Mouse (Mus musculus) lung, postnatal 14 days (tissue): ENCODE results near the gene P2rx4.

Experiments
- DNase-seq: peaks from one replicate; pipeline ENCODE4 v3.0.0; 2021

The P2rx4 gene

DNA sequence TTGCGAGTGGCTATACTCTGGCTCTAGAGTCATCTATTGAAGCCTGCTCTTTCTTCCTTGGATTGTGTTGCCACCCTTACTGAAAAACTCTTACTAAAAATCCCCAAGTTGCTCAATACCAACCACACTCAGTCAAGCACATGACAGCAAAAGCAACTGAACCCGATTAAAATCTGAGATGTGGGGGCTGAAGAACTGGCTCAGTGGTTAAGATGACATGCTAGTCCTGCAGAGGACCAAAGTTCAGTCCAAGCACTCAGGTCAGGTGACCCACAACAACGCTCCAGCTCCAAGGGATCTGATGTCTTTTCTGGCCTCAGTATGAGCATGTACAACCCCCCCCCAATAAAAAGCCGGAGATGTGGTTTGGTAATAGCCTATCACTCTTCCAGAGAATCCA, 2.8 kb upstream of the P2rx4 start:
- DNase-seq: no peak

GRCm38 (mm10) chr5:122705174-122705573, 2.2 kb upstream of the P2rx4 start:
- no peak for DNase-seq

DNA sequence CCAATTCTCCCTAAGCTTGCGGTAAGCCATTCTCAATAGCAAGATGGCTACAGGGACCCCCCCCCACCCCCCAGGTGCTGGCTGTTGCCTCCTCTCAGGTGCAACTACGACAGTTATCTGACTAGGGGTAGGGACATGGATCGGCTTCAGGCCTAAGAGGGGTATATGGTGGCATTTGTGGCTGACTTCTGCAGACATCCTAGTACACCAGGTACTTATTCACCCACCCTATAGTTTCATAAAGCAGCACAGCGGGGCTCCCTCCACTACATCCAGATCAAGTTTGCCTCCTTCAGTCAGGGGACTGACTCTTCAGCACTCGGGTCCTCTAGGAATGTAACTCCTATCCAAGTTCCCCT, 448 bp upstream of the P2rx4 start:
- no peak for DNase-seq

DNA sequence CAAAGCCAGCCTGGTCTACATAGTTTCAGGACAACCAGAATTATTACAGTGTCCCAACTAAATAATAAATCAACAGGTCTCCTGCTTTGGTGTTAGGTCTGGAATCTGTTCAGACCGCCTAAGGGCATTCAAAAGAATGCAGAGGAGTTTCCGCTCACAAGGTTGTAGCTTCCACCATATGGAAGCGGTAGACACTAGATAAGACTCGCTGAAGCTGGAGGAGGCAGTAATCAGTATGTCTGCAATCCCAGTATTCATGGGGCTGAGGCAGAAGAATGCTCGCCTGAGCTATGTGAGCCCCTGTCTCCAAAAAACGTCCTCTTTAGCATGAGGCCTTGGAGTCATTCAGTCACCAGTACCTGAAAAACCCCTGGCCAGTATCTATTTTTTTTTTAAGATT, 1.5 kb downstream of the P2rx4 start:
- DNase-seq: no peak

GRCm38 (mm10) chr5:122715723-122716122, 8.4 kb downstream of the P2rx4 start:
- no peak for DNase-seq

GRCm38 (mm10) chr5:122716793-122717192, 9.4 kb downstream of the P2rx4 start:
- no peak for DNase-seq

DNA sequence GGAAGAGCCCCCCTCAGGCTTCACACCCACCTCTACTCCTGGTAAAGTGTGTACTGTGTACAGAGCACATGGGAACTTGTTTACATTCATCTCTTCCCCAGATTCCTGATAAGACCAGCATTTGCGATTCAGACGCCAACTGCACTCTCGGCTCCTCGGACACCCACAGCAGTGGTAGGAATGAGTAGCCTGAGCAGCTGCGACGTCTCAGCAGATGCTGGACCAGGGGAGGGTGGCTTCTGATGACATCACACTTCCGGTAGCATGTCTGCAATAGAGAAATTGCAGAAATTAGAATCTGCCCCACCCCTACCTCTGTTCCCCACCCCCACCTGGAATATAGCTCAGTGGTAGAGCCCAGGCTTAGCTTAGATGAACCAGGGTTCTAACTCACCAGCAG, 11.1 kb downstream of the P2rx4 start:
- DNase-seq: peak; percentile 28

DNA sequence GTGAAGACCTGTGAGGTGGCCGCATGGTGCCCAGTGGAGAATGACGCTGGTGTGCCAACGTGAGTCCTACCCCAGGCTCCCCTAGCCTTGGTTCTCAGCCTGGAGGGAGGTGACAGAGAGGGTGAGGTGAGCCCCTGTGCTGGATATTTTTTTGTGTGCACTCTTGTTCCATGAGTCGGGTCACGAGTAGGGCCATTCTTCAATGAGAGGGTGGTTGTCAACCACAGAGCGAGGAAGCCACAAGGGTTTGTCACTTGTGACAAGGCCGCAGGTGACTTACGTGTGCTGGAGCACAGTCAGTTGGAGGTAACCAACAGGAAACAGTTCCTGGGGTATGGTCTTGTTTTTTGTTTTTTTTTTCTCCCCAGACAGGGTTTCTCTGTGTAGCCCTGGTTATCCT, 11.8 kb downstream of the P2rx4 start:
- DNase-seq: no peak

- DNase-seq: no peak
Observed at GRCm38 (mm10) chr5:122725453-122725852, 18.1 kb downstream of the P2rx4 start.

- DNase-seq: peak; percentile 80
Observed at GRCm38 (mm10) chr5:122726068-122726467, 18.7 kb downstream of the P2rx4 start.

- DNase-seq: no peak
Observed at GRCm38 (mm10) chr5:122726595-122726994, 19.3 kb downstream of the P2rx4 start.

GRCm38 (mm10) chr5:122727096-122727495, 19.8 kb downstream of the P2rx4 start:
- DNase-seq: no peak

- DNase-seq: no peak
Observed at GRCm38 (mm10) chr5:122730776-122731175, 23.4 kb downstream of the P2rx4 start.

DNA sequence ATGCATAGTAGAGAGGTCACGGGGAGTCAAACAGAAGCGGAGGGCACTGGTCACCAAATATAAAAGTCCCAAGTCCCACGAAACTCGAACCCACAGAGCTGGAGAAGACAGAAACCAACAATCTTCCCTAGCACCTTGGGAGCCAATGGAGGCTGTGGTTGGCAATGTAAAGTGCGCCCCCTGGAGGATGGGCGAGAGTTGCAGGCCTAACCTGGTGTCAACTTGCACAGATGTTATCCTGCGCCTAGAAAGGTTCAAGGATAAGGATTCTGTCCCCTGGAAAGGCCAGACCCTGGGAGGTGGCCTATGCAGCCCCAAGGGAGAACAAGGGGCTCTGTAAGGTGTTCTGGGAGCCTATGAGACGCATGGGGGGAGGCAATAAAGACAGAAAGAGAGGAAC, 24.0 kb downstream of the P2rx4 start:
- DNase-seq: peak; percentile 77

GRCm38 (mm10) chr5:122731991-122732673, 24.8 kb downstream of the P2rx4 start:
- DNase-seq: peak; percentile 54

DNA sequence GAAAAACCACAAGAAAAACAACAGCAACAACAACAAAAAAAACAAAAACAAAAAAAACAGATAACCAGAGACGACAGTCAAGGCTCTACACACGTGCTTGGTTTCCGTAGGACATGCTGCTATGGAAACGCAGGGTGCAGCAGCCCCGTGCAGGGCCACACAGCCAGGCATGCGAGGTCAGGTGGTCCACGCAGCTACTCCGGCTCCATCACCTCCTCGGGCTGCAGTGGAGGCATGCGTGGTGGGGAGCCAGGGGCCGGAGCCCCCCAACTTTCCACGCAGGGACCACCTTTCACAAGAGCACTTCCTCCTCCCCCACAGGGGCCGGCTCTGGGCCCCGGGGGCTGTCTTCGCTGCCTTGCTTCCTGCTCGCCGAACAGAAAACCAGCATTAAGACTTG, 26.5 kb downstream of the P2rx4 start:
- DNase-seq: no peak

DNA sequence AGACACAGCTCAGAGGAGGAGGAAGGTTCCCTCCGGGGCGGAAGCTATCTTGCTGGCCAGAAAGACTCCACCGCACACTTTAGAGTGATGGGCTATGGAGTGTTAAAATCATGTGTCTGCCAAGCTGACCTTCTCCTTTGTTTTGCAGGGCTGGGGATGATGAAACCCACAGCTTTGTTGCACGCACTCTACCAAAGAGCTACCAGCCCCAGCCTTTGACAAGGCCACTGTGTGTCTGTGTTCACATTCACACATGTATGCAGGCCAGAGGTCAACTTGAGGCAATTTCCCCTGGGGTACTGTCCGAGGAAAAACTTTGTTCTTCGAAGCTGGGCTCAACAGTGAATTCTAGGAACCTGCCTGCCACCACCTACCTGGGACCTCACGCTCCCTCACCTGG, 28.5 kb downstream of the P2rx4 start:
- DNase-seq: no peak

DNA sequence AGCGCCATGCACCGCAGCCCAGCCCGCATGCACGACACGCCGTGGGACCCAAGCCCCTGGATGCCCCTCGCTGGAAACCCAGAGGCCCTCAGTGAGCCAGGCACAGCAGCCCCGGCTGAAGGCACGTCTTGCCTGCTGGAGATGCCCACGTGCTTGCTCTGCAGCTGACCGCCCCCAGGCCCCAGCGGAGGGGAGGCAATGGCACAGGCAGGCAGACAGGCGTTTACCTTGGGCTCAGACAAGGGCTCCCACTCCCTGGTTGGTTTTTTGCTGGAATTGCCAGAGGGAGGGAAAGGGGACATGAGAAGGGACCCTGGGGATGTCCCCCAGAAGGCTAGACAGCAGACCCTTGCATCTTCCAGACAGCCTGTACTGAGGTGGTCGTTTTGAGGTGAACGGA, 29.4 kb downstream of the P2rx4 start:
- no peak for DNase-seq

DNA sequence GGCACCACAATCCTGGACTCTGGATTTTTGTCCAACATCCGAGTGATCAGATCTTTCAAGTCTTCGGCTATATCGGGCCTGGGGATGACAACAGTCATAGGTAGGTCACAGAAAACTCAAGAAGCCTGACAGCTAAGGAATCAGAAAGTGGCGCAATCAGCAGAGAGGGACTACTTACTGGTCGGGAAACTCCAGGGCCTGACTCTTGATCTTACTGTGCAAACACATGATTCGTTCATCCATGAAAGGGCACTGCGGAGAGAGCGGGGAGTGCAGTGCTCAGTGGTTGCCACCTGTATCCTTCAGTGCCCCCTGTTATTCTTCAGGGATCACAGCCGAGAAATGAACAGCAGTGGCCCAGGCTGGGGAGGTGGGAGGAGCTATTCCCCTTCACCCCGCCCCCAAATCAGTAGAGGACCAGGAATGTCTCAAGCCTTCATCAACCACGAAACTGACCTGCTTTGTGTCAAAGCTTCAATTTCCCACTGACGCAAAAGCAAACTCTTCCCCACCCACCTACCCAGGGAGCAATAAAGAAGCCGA, 36.6 kb downstream of the P2rx4 start:
- DNase-seq: no peak

DNA sequence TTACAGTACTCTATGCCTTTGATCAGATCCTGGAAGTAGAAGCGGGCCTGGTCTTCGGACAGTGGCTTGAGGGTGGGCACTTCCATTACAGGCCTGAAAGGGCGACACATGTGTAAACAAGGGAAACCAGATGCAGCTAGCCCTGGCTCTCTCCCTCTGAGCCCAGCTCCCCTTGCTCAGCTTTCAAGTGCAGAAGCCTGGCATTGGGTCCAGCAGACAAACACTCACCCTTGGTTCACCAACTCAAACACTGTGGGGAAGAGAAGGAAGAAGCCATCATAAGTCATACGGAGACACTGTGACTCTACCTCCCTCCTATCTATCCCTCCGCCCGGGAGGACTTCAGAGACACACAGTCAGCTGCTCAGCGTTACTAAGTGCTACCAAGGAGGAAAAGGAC, 40.6 kb downstream of the P2rx4 start:
- peak; percentile 80 for DNase-seq

DNA sequence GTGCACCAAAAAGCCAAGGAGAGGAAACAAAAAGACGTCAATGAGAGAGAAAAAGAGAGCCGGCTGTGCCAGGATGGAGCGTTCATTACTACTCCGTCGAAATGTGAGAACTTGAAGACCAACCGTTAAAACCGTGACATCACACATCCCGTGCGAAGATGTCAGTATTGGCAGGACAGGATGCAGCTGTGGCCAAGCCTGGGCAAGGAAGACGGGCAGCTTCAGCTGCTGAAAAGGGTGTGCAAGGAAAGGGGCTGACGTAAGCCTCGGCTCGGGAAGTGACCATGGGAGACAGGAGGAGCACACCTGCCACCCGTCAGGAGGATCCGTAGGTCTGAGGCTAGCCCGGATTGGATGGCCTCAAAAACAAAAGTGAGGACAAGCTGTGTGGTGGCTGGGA, 47.1 kb downstream of the P2rx4 start:
- DNase-seq: no peak

- DNase-seq: no peak
Observed at GRCm38 (mm10) chr5:122755620-122756019, 48.3 kb downstream of the P2rx4 start.

- no peak for DNase-seq
Observed at GRCm38 (mm10) chr5:122756144-122756543, 48.8 kb downstream of the P2rx4 start.

DNA sequence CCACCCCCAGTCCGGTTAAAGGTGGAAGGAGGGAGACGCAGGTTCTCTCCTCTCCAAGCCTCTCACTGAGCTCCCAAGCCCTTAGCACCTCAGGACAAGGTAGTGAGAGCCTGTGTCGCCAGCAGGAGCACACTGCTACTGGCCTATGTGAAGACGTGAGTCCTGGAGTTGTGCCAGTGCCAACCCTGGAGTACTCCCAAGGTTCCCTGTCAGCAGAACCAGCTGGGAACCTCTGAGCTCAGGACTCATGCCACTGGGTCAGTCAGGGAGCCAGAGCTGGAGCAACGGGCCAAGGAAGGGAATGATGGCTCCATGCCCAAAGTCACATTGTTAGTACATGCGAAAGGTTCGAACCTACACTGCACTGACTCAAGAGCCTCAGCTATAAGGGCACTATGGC, 49.3 kb downstream of the P2rx4 start:
- DNase-seq: no peak
